Mouse (Mus musculus) layer of hippocampus, adult 8-10 months (tissue): ENCODE measurements at regions not wholly inside any gene's neighbourhood (a gene's known extent, or its start where the extent isn't known, plus 50 kb on each side); places are given as distances from the start of the nearest gene placed in this dataset.

ENCODE experiments used
- DNase-seq, 2 experiments: peaks; one replicate each; pipeline ENCODE4 v3.0.0; 2022; ENCODE audit warnings: low spot score in 2 of 2

GRCm38 (mm10) chr12:118784643-118785042 is 61.5 kb upstream of the Sp8 start:
- DNase-seq = no peak

- DNase-seq = no peak
These were observed 64.2 kb upstream of the Sp8 start for GRCm38 (mm10) chr12:118781978-118782377.

DNA sequence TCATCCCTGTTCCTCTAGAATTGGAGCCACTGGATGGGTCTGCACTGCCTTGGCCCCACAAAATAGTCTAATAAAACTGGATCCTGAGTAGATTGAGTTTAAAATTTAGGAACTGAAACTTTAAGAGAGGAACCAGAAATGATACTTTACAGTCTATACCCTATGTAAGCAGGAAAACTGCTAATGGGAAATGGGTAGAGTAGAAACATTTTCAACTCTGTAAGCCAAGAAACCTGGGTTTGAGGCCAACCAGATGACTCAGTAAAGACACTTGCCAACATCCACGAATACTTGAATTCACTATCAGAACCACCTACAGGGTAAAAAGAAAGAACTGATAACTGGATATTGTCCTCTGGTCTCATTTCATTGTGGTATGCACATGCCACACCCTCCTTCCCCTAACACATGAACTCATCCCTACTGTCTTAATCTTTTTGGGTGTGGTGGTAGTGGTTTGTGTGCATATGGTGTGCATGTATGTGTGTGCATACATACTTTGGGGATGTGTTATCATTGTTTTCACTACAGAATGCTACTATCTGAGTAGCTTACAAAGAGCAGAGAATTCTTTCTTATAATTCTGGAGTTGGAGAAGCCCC is 70.6 kb upstream of the Sp8 start:
- no peak for DNase-seq

- DNase-seq = no peak
These were observed 73.3 kb upstream of the Sp8 start for GRCm38 (mm10) chr12:118772790-118773189.

GRCm38 (mm10) chr12:118766472-118766871 is 79.7 kb upstream of the Sp8 start:
- DNase-seq = no peak

GRCm38 (mm10) chr12:118754076-118754475 is 92.1 kb upstream of the Sp8 start:
- no peak for DNase-seq

GRCm38 (mm10) chr12:118739103-118739502 is 107.0 kb upstream of the Sp8 start:
- no peak for DNase-seq

- DNase-seq = no peak
These were observed 120.2 kb upstream of the Sp8 start for GRCm38 (mm10) chr12:118725891-118726290.

DNA sequence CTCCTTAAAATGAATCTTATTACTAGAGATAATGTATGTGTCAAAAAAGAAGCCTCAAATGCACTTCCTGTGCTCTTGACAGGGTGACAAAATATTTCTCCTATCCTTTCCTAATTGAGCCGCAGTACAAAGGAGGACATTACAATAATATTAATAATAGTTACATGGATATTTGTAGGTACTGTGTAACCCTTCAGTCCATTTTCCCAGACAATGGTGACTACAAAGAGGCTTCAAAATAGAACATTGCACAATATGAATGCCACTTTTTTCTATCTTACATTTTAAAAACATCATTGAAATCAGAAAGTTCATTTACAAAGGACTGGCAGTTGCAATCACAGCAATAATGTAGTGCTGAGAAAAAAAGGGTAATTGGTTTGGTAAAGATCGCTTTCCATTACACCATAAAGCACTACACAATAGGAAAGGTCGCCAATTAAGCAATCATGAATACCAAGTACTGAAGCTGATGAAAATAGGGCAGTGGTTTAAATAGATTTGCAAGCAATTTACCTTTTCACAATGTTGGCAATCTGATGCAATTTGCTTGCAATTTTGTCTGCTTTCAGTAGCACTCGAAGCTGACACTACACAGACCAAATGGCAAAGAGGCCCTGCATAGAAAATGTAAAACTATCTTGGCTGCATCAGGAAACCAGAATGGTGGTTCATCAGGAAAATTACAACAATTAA is 126.1 kb upstream of the Sp8 start:
- no peak for DNase-seq

DNA sequence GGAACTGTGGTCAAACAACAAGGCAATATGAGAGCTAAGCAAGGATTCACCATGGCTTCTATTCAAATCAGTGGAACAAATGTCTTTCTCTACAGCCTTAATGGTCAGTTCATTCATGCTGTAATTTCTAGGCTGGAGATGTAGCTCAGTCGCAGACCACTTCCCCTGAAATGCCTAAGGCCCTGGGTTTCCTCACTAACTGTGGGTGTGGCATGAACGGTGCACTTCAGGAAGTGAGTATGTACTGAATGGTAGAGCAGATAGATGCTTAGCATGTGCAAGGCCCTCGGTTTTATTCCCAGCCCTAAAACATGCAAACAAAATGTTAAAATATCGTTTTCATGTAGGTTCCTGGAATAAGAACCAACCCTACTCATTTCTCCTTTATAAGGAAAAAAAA is 129.3 kb upstream of the Sp8 start:
- DNase-seq = no peak

DNA sequence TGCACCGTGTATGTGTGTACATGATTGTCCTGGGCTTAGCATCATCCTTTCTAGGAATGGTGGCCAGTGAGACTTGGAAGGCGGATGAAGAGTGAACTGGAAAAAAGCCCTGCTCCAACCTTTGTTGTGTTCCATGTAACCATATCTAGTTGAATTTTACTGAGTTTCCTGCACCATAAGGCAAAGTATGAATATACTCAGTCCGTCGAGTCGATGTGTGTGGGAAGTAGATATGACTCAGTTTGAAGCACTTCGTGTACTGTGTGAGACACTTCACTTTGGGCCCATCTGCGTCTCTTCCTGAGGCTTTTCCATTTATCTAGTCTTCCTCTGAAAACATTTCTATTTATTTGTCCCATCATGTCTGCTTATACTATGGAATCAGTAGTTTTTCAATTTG is 139.5 kb upstream of the Sp8 start:
- DNase-seq = peak; percentile 12 to 25

DNA sequence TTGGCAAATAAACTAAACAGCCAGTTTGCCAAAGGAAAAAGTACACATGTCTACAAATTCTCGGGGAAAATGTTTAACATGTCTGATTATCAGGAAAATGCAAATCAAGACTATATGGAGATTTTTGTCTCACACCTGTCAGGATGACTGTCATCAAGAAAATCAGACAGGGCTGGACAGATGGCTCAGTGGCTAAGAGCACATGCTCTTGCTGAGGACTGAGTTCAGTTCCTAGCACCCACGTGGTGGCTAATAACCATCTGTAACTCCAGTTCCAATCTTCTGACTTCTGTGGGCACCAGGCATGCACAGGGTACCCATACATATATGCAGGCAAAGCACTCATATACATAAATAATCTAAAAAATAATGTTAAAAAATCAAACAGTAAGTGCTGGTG is 141.3 kb upstream of the Sp8 start:
- DNase-seq = no peak

DNA sequence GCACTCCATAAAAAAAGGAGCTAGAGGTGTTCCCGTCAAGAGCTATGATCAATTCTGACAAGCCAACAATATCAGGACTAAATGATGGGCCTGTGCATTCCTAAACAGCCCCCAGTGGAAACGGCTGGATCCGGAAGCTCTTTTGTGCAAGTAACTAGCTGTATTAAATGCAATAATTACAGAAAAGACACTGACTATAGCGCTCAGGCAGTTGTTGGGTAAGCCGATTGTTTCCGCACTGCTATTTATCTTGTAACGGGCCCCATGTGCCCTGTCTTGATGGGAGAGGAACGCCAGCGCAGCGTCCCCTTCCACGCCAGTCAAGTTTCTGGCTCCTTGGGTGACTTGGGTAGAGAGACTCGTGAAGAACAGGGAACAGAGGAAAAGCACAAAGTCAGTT is 142.4 kb upstream of the Sp8 start:
- no peak for DNase-seq

DNA sequence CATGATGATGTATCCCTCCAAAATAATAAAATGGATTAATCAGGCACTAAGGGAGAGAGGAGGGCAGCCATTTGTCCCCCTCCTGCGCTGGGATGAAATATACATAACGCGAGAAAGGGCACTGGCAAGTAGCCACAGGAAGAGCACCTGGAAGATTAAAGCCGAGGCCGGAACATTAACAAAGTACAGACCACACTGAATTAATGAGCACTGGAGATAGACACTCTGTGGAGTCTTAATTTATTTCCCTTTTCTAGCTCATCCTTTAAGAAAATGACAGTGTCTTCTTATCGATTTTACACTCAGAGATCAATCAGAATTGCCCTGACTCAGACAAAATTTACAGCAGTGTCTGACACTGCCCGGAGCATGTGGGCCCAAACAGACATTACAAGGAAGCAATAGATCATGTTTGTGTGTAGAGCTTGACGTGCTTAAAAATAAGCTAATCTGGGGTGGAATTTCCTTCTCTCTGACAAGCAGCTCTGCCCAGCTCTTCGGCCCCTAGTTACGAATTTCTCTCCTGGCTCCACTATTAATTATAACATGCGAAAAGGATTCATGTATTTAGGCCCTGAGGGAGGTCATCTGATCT is 143.0 kb upstream of the Sp8 start:
- no peak for DNase-seq

- DNase-seq = no peak
These were observed 144.3 kb upstream of the Sp8 start for GRCm38 (mm10) chr12:118701838-118702237.

- no peak for DNase-seq
These were observed 148.0 kb upstream of the Sp8 start for GRCm38 (mm10) chr12:118698110-118698509.

- DNase-seq = no peak
These were observed 151.4 kb upstream of the Sp8 start for GRCm38 (mm10) chr12:118694701-118695100.

GRCm38 (mm10) chr12:118682902-118683301 is 163.2 kb upstream of the Sp8 start:
- no peak for DNase-seq

GRCm38 (mm10) chr12:118677989-118678388 is 168.1 kb upstream of the Sp8 start:
- no peak for DNase-seq

DNA sequence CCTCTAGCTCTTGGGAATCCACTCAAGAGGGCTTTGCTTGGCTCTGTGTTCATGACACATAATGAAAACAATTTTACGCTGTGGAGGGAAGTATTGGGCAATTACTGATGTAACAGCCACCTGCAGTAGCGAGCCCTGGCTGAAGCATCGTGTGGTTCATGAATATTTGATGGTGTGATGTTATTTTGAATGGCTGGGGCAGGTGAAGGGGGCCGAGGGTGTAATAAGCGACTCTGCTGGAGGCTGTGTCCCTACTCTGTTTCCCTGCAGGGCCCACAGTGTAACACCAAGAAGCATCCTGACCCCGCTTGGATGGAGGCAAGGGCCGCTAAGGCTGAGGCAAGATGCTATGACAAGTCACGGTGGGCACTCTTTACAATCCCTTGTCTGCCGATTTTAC is 184.6 kb upstream of the Sp8 start:
- DNase-seq = no peak

GRCm38 (mm10) chr12:118661214-118661486 is 185.0 kb upstream of the Sp8 start:
- DNase-seq = no peak

GRCm38 (mm10) chr12:118660384-118661213 is 185.5 kb upstream of the Sp8 start:
- no peak for DNase-seq
